Mouse (Mus musculus) CH12.LX (cell line): ENCODE measurements around the gene Vps26b. TPM values are rescaled to one million over a fixed set of nuclear protein-coding genes. Genes with fewer than 3 reads are reported as not detected.

Source experiments
- DNase-seq: peaks from one replicate; pipeline ENCODE4 v3.0.0-alpha.2; 2013; ENCODE audit errors: extremely low read depth
- H3K27ac ChIP-seq: 2 replicates; pipeline ENCODE4 v1.5.1; 2012; ENCODE audit warnings: low read depth, mild to moderate bottlenecking, control low read depth, moderate library complexity; ENCODE audit not compliant: insufficient read depth
- H3K27me3 ChIP-seq: replicated peaks from 2 replicates; pipeline ENCODE3; 2012; ENCODE audit warnings: inconsistent platforms
- H3K36me3 ChIP-seq, 2 experiments: replicated peaks in 1 of 2; 2 replicates each; pipeline versions ENCODE3 to v1.6.1; 2012; ENCODE audit warnings: inconsistent platforms in 1 of 2, low read length in 1 of 2, mild to moderate bottlenecking in 1 of 2, mixed read lengths in 1 of 2, moderate library complexity in 1 of 2; ENCODE audit not compliant: control insufficient read depth in 1 of 2, insufficient read depth in 1 of 2
- H3K4me1 ChIP-seq, 2 experiments: 2 replicates each; pipeline ENCODE4 v1.6.1; 2012; ENCODE audit warnings: inconsistent platforms in 1 of 2, moderate library complexity in 1 of 2; ENCODE audit not compliant: insufficient read depth in 2 of 2, control insufficient read depth in 1 of 2
- H3K4me2 ChIP-seq: 2 replicates; pipeline ENCODE4 v1.6.1; 2012; ENCODE audit warnings: low read depth, mild to moderate bottlenecking, control low read depth; ENCODE audit not compliant: poor library complexity, insufficient read depth, severe bottlenecking
- H3K4me3 ChIP-seq, 3 experiments: fragments of 150-350 bp in 1 of 3; sonication (generic) in 1 of 3; replicated peaks in 1 of 3; 2 replicates each; pipeline versions ENCODE3 to v1.5.1; 2011 to 2012; ENCODE audit warnings: low read depth in 2 of 3, low read length in 2 of 3, mild to moderate bottlenecking in 2 of 3, moderate library complexity in 2 of 3, control low read depth in 1 of 3, improper control_type of control experiment in 1 of 3, inconsistent platforms in 1 of 3, mixed read lengths in 1 of 3; ENCODE audit not compliant: poor library complexity in 1 of 3
- H3K79me2 ChIP-seq: replicated peaks from 2 replicates; pipeline ENCODE4 v1.6.1; 2012; ENCODE audit warnings: mild to moderate bottlenecking, moderate library complexity; ENCODE audit not compliant: control insufficient read depth, poor library complexity, insufficient read depth, severe bottlenecking; ENCODE audit errors: extremely low read depth
- H3K9ac ChIP-seq: 2 replicates; pipeline ENCODE4 v1.6.1; 2012; ENCODE audit warnings: low read depth, mild to moderate bottlenecking, control low read depth, moderate library complexity; ENCODE audit not compliant: insufficient read depth
- H3K9me3 ChIP-seq: replicated peaks from 2 replicates; pipeline ENCODE3; 2012; ENCODE audit warnings: low read length, inconsistent platforms, mixed read lengths
- CHD1 ChIP-seq: IDR thresholded peaks from 2 replicates; pipeline ENCODE4 v1.6.1; 2012; ENCODE audit warnings: low read depth, low read length, improper control_type of control experiment, inconsistent platforms
- CHD2 ChIP-seq: IDR thresholded peaks from 2 replicates; pipeline ENCODE4 v1.6.1; 2011; ENCODE audit warnings: low read length, improper control_type of control experiment
- E2F4 ChIP-seq: IDR thresholded peaks from 2 replicates; pipeline ENCODE4 v1.6.1; 2011; ENCODE audit warnings: low read depth, low read length, improper control_type of control experiment; ENCODE audit not compliant: insufficient replicate concordance
- ELF1 ChIP-seq: IDR thresholded peaks from 2 replicates; pipeline ENCODE4 v1.6.1; 2014; ENCODE audit warnings: low read depth, mild to moderate bottlenecking, inconsistent platforms, low read length, improper control_type of control experiment
- EP300 ChIP-seq: IDR thresholded peaks from 2 replicates; pipeline ENCODE4 v1.6.1; 2011; ENCODE audit warnings: low read length, improper control_type of control experiment
- ETS1 ChIP-seq: conservative IDR thresholded peaks from 2 replicates; pipeline ENCODE4 v1.6.1; 2012; ENCODE audit warnings: low read depth, mild to moderate bottlenecking, inconsistent platforms, low read length, improper control_type of control experiment, moderate library complexity
- GABPA ChIP-seq: IDR thresholded peaks from 2 replicates; pipeline ENCODE4 v1.6.1; 2012; ENCODE audit warnings: low read depth, low read length, improper control_type of control experiment, inconsistent platforms; ENCODE audit not compliant: insufficient replicate concordance
- HCFC1 ChIP-seq: IDR thresholded peaks from 2 replicates; pipeline ENCODE4 v1.6.1; 2012; ENCODE audit warnings: low read depth, mild to moderate bottlenecking, inconsistent platforms, low read length, improper control_type of control experiment
- IRF4 ChIP-seq: IDR thresholded peaks from 2 replicates; pipeline ENCODE4 v1.6.1; 2014; ENCODE audit warnings: low read depth, mild to moderate bottlenecking, inconsistent platforms, low read length, improper control_type of control experiment
- KAT2A ChIP-seq: IDR thresholded peaks from 2 replicates; pipeline ENCODE4 v1.6.1; 2012; ENCODE audit warnings: low read length, improper control_type of control experiment, inconsistent platforms; ENCODE audit not compliant: insufficient replicate concordance
- MAFK ChIP-seq: IDR thresholded peaks from 2 replicates; pipeline ENCODE4 v1.6.1; 2011; ENCODE audit warnings: low read length, improper control_type of control experiment; ENCODE audit not compliant: insufficient replicate concordance
- MAX ChIP-seq: IDR thresholded peaks from 2 replicates; pipeline ENCODE4 v1.6.1; 2011; ENCODE audit warnings: low read length, improper control_type of control experiment
- MAZ ChIP-seq: IDR thresholded peaks from 2 replicates; pipeline ENCODE4 v1.6.1; 2012; ENCODE audit warnings: low read depth, mild to moderate bottlenecking, inconsistent platforms, low read length, improper control_type of control experiment, moderate library complexity
- MEF2A ChIP-seq: IDR thresholded peaks from 2 replicates; pipeline ENCODE4 v1.6.1; 2014; ENCODE audit warnings: low read depth, mild to moderate bottlenecking, inconsistent platforms, low read length, improper control_type of control experiment, borderline replicate concordance
- MXI1 ChIP-seq: IDR thresholded peaks from 2 replicates; pipeline ENCODE4 v1.6.1; 2011; ENCODE audit warnings: mild to moderate bottlenecking, low read depth, low read length, improper control_type of control experiment
- MYC ChIP-seq: IDR thresholded peaks from 2 replicates; pipeline ENCODE4 v1.6.1; 2011; ENCODE audit warnings: low read depth, mild to moderate bottlenecking, improper control_type of control experiment, low read length
- NELFE ChIP-seq: IDR thresholded peaks from 2 replicates; pipeline ENCODE4 v1.6.1; 2011; ENCODE audit warnings: low read depth, low read length, improper control_type of control experiment
- NRF1 ChIP-seq: IDR thresholded peaks from 2 replicates; pipeline ENCODE4 v1.6.1; 2014; ENCODE audit warnings: low read depth, mild to moderate bottlenecking, inconsistent platforms, low read length, improper control_type of control experiment, moderate library complexity
- POLR2A ChIP-seq: IDR thresholded peaks from 2 replicates; pipeline ENCODE4 v1.6.1; 2011; ENCODE audit warnings: low read depth, mild to moderate bottlenecking, improper control_type of control experiment, low read length
- POLR2AphosphoS2 ChIP-seq: IDR thresholded peaks from 2 replicates; pipeline ENCODE4 v1.6.1; 2011; ENCODE audit warnings: low read depth, low read length, improper control_type of control experiment
- RAD21 ChIP-seq: IDR thresholded peaks from 2 replicates; pipeline ENCODE4 v1.6.1; 2011; ENCODE audit warnings: low read depth, mild to moderate bottlenecking, low read length, improper control_type of control experiment, moderate library complexity
- RCOR1 ChIP-seq: conservative IDR thresholded peaks from 2 replicates; pipeline ENCODE4 v1.6.1; 2012; ENCODE audit warnings: low read depth, mild to moderate bottlenecking, inconsistent platforms, low read length, improper control_type of control experiment
- SIN3A ChIP-seq: IDR thresholded peaks from 2 replicates; pipeline ENCODE4 v1.6.1; 2012; ENCODE audit warnings: low read length, improper control_type of control experiment, inconsistent platforms
- TBP ChIP-seq: conservative IDR thresholded peaks from 2 replicates; pipeline ENCODE4 v1.6.1; 2011; ENCODE audit warnings: low read depth, low read length, improper control_type of control experiment
- TCF12 ChIP-seq: IDR thresholded peaks from 2 replicates; pipeline ENCODE4 v1.6.1; 2014; ENCODE audit warnings: low read depth, mild to moderate bottlenecking, inconsistent platforms, low read length, improper control_type of control experiment
- USF1 ChIP-seq: IDR thresholded peaks from 2 replicates; pipeline ENCODE4 v1.6.1; 2014; ENCODE audit warnings: low read depth, mild to moderate bottlenecking, inconsistent platforms, low read length, improper control_type of control experiment
- USF2 ChIP-seq: conservative IDR thresholded peaks from 2 replicates; pipeline ENCODE4 v1.6.1; 2011; ENCODE audit warnings: low read depth, low read length, improper control_type of control experiment
- ZC3H11A ChIP-seq: IDR thresholded peaks from 2 replicates; pipeline ENCODE4 v1.6.1; 2012; ENCODE audit warnings: low read depth, mild to moderate bottlenecking, inconsistent platforms, low read length, improper control_type of control experiment
- ZKSCAN1 ChIP-seq: IDR thresholded peaks from 2 replicates; pipeline ENCODE4 v1.6.1; 2012; ENCODE audit warnings: low read depth, inconsistent platforms, low read length, improper control_type of control experiment, borderline replicate concordance
- ZMIZ1 ChIP-seq: IDR thresholded peaks from 2 replicates; pipeline ENCODE4 v1.6.1; 2012; ENCODE audit warnings: low read depth, mild to moderate bottlenecking, inconsistent platforms, low read length, improper control_type of control experiment
- dilution Hi-C: fragments of 300-500 bp; cut with MboI; formaldehyde crosslinking; loops from 2 replicates; pipeline ENCODE4 v1.14.3; 2020; ENCODE audit warnings: low sequenced_read_pairs; ENCODE audit not compliant: extremely low pct_unique_long_range_greater_than_20kb, extremely low pct_ligation_motif_present
- in situ Hi-C: fragments of 300-500 bp; cut with MboI; formaldehyde crosslinking; loops from 3 replicates; pipeline ENCODE4 v1.14.3; 2019; ENCODE audit warnings: low sequenced_read_pairs, low pct_ligation_motif_present, low pct_unique_long_range_greater_than_20kb, mixed read lengths
- polyA plus RNA-seq: library from polyadenylated mRNA; unstranded; fragments of >175 nt; gene quantifications from 2 replicates; pipeline ENCODE4 v1.2.1, GENCODE M21; 2012; ENCODE audit warnings: low read depth; ENCODE audit not compliant: insufficient read length
- total RNA-seq, 2 experiments: library from RNA; depleted of rRNA; stranded (reverse); fragments of 300-350 nt in 1 of 2; fragments of >200 nt in 1 of 2; gene quantifications; 2 replicates each; pipeline ENCODE4 v1.2.3; 2012 to 2014

The Vps26b gene
- total and polyA plus RNA-seq, 3 experiments: 16.6 to 33.8 (median 21.0) TPM

GRCm38 (mm10) chr9:26999461-27000395 is 30.1 kb downstream of the Vps26b start, which contains the start of the genes Acad8 and Thyn1:
Acad8 (minus strand) TSS chr9:26999566.
Thyn1 (plus strand) TSS chr9:26999710.
- dilution Hi-C loops (no loop called here), in situ Hi-C loops (no loop called here)
- TF ChIP-seq E2F4: no peak
- peak; percentile 46; the same call in 1 of the 2 replicates for TF ChIP-seq MAX
- TF ChIP-seq TBP: peak; percentile 71
- TF ChIP-seq ETS1: no peak
- peak; percentile 96; the same call in 1 of the 2 replicates for TF ChIP-seq KAT2A
- no peak for TF ChIP-seq ZKSCAN1
- peak; percentile 83 for TF ChIP-seq NELFE
- peak; percentile 57; the same call in 1 of the 2 replicates for TF ChIP-seq MYC
- peak; percentile 71; the same call in 1 of the 2 replicates for TF ChIP-seq POLR2AphosphoS2
- TF ChIP-seq NRF1: peak; percentile 1; the same call in 1 of the 2 replicates
- peak; percentile 68 for TF ChIP-seq MXI1
- no peak for TF ChIP-seq USF2
- TF ChIP-seq ZMIZ1: no peak; the same call in none of the 2 replicates
- peak; percentile 70 for TF ChIP-seq TCF12
- TF ChIP-seq GABPA: peak; percentile 44; the same call in 1 of the 2 replicates
- TF ChIP-seq ZC3H11A: no peak
- TF ChIP-seq ELF1: peak; percentile 49
- peak; percentile 63; the same call in 1 of the 2 replicates for TF ChIP-seq SIN3A
- peak; percentile 89 for TF ChIP-seq POLR2A
- TF ChIP-seq RCOR1: no peak
- TF ChIP-seq MAFK: no peak
- TF ChIP-seq CHD1: peak; percentile 86
- no peak; the same call in none of the 2 replicates for TF ChIP-seq IRF4
- TF ChIP-seq MEF2A: 0 out of 2 replicates have a peak, but pooled peaks have one; percentile 6
- peak; percentile 98 for TF ChIP-seq HCFC1
- TF ChIP-seq RAD21: no peak
- TF ChIP-seq MAZ: peak; percentile 86
- TF ChIP-seq USF1: no peak
- no peak for TF ChIP-seq CHD2
- TF ChIP-seq EP300: no peak
- peaks cover 6 to 34% of the 10 kb centered on the region in 2 experiments; a peak in 2 of 4 replicates for H3K4me1 ChIP-seq
- H3K27ac ChIP-seq: peak within 1 kb of the TSS; percentile 17; the same call in 1 of the 2 replicates
- H3K9me3 ChIP-seq: no peaks in the 10 kb centered on the region
- peak within 1 kb of the TSS; percentile 100 for H3K4me2 ChIP-seq
- H3K36me3 ChIP-seq: peaks cover 18 to 34% of the 10 kb centered on the region in 2 experiments
- H3K27me3 ChIP-seq: no peaks in the 10 kb centered on the region
- H3K4me3 ChIP-seq: peak within 1 kb of the TSS; percentile 80 to 98 (median 88)
- peaks cover 32% of the 10 kb centered on the region for H3K79me2 ChIP-seq
- DNase-seq: peak; percentile 98
- H3K9ac ChIP-seq: peak within 1 kb of the TSS; percentile 95
